Mouse (Mus musculus) testis, adult 2 months (tissue): Measurements from ENCODE around the gene Cdca4. TPM values are rescaled to one million over a fixed set of nuclear protein-coding genes. Genes with fewer than 3 reads are reported as not detected.

Experiments
- H3K27ac ChIP-seq: fragments of 200-500 bp; 2 replicates; pipeline ENCODE4 v1.5.1; 2012; ENCODE audit warnings: low read depth, low read length; ENCODE audit not compliant: control insufficient read depth, insufficient read depth
- H3K27me3 ChIP-seq: fragments of 200-500 bp; 2 replicates; pipeline ENCODE4 v1.6.1; 2012; ENCODE audit warnings: mild to moderate bottlenecking, low read length, moderate library complexity; ENCODE audit not compliant: control insufficient read depth, insufficient read depth
- H3K36me3 ChIP-seq: fragments of 200-500 bp; 2 replicates; pipeline ENCODE4 v1.6.1; 2012; ENCODE audit warnings: mild to moderate bottlenecking, low read length; ENCODE audit not compliant: control insufficient read depth, insufficient read depth
- H3K4me1 ChIP-seq: fragments of 200-500 bp; 2 replicates; pipeline ENCODE4 v1.6.1; 2012; ENCODE audit warnings: low read length; ENCODE audit not compliant: control insufficient read depth, insufficient read depth
- H3K4me3 ChIP-seq: fragments of 200-500 bp; 2 replicates; pipeline ENCODE4 v1.5.1; 2012; ENCODE audit warnings: low read depth, mild to moderate bottlenecking, low read length, moderate library complexity, mixed read lengths; ENCODE audit not compliant: control insufficient read depth
- CTCF ChIP-seq: fragments of 200-500 bp; IDR thresholded peaks from 2 replicates; pipeline ENCODE4 v1.5.1; 2012; ENCODE audit warnings: low read depth, mild to moderate bottlenecking, inconsistent platforms, low read length, moderate library complexity; ENCODE audit not compliant: control insufficient read depth, insufficient read depth, insufficient replicate concordance
- POLR2A ChIP-seq: fragments of 200-500 bp; IDR thresholded peaks from 2 replicates; pipeline ENCODE4 v1.6.1; 2012; ENCODE audit warnings: low read depth, mild to moderate bottlenecking, inconsistent platforms, low read length, moderate library complexity; ENCODE audit not compliant: control insufficient read depth
- polyA plus RNA-seq: library from polyadenylated mRNA; depleted of rRNA; stranded (reverse); fragments of >200 nt; gene quantifications from 2 replicates; pipeline ENCODE4 v1.2.3, GENCODE M21; 2012

The Cdca4 gene
- polyA plus RNA-seq, 1 experiment: 23.7 TPM

- no peaks in the 10 kb centered on the region; the same call in 1 of the 2 replicates for H3K36me3 ChIP-seq
These were observed 4.3 kb upstream of the Cdca4 start for GRCm38 (mm10) chr12:112833527-112833926.

DNA sequence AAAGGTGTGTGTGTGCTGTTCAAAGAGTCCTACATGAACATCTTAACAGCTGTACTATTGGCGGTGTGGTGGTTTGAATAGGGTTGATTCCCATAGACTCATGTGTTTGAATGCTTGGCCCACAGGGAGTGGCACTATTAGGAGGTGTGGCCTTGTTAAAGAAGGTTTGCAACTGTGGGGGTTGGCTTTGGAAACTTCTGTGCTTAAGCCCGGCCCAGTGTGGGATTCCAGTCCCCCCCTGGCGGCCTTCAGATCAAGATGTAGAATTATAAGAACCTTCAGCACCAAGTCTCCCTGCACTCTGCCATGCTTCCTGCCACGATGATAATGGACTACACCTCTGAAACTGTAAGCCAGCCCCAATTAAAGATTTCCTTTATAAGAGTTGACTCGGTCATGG lies 3.2 kb upstream of the Cdca4 start:
- TF ChIP-seq CTCF (no peak), POLR2A (no peak)
- no peak overlapping the region for H3K27ac ChIP-seq
- H3K4me3 ChIP-seq: no peak overlapping the region
- peaks cover 2% of the 10 kb centered on the region; the same call in 1 of the 2 replicates for H3K4me1 ChIP-seq
- H3K36me3 ChIP-seq: no peaks in the 10 kb centered on the region; the same call in 1 of the 2 replicates
- no peaks in the 10 kb centered on the region for H3K27me3 ChIP-seq

More at GRCm38 (mm10) chr12:112833527-112833926, 4.3 kb upstream of the Cdca4 start:
- no peaks in the 10 kb centered on the region for H3K4me1 ChIP-seq
- no peak overlapping the region for H3K4me3 ChIP-seq
- no peak for TF ChIP-seq CTCF
- TF ChIP-seq POLR2A: no peak
- H3K27ac ChIP-seq: no peak overlapping the region
- no peaks in the 10 kb centered on the region for H3K27me3 ChIP-seq

GRCm38 (mm10) chr12:112830570-112830969 lies 1.3 kb upstream of the Cdca4 start:
- TF ChIP-seq CTCF (no peak), POLR2A (no peak)
- no peaks in the 10 kb centered on the region for H3K27me3 ChIP-seq
- H3K4me3 ChIP-seq: peak overlapping the region; percentile 98
- H3K4me1 ChIP-seq: peaks cover 2% of the 10 kb centered on the region; the same call in 1 of the 2 replicates
- H3K36me3 ChIP-seq: no peaks in the 10 kb centered on the region; the same call in none of the 2 replicates
- no peak overlapping the region; the same call in 1 of the 2 replicates for H3K27ac ChIP-seq

GRCm38 (mm10) chr12:112830141-112830540 lies 918 bp upstream of the Cdca4 start:
- Histone ChIP-seq H3K27me3 (no peaks in the 10 kb centered on the region), H3K27ac (peak overlapping the region; percentile 98), H3K4me3 (peak overlapping the region; percentile 98), H3K4me1 (peaks cover 2% of the 10 kb centered on the region; the same call in 1 of the 2 replicates), H3K36me3 (no peaks in the 10 kb centered on the region; the same call in none of the 2 replicates)
- TF ChIP-seq CTCF (no peak), POLR2A (no peak)

DNA sequence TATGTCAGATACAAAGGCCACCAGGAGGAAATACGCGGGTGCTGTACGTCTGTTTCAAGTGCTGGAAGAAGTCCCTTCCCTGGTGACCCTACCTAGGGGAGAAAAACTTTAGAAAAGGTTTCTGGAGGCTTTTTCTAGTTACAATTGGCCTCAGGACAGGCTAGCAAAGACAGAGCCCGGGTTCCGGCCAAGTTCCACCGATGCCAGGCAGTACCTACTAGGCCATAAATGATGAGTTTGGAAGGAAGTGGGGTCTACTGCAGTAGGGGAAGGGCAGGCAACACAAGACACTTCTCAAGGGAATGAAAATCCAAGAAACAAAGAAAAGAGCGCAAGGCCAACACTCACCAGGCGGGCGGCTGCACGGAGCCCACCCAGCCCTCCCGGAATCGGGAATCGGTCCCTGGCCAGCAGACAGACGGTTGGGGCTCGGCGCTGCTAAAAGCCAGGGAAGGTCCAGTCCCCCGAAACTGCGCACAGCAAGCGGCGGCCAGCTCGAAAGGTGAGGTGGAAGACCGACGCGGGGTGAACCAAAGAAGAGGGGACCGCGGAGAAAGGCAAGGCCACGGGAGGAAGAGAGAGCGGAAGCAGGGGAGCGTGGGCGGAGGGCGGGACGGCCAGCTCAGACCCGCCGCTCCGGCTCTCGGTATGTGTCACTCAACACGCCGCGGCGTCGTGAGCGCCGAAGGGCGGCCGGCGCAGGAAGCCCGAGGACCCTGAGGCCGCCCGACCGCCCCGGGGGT lies 551 bp downstream of the Cdca4 start:
- H3K27ac ChIP-seq: peak overlapping the region; percentile 99
- H3K27me3 ChIP-seq: no peaks in the 10 kb centered on the region
- peaks cover 2% of the 10 kb centered on the region for H3K36me3 ChIP-seq
- peak overlapping the region; percentile 99 for H3K4me3 ChIP-seq
- H3K4me1 ChIP-seq: peaks cover 2% of the 10 kb centered on the region; the same call in 1 of the 2 replicates
- TF ChIP-seq POLR2A (0 out of 2 replicates have a peak, but pooled peaks have one; percentile 57), CTCF (no peak)

GRCm38 (mm10) chr12:112825901-112826300 lies 3.3 kb downstream of the Cdca4 start:
- Histone ChIP-seq H3K36me3 (peaks cover 7% of the 10 kb centered on the region), H3K4me1 (peaks cover 7% of the 10 kb centered on the region), H3K27ac (no peak overlapping the region), H3K4me3 (no peak overlapping the region), H3K27me3 (no peaks in the 10 kb centered on the region)
- TF ChIP-seq CTCF (no peak), POLR2A (no peak)

DNA sequence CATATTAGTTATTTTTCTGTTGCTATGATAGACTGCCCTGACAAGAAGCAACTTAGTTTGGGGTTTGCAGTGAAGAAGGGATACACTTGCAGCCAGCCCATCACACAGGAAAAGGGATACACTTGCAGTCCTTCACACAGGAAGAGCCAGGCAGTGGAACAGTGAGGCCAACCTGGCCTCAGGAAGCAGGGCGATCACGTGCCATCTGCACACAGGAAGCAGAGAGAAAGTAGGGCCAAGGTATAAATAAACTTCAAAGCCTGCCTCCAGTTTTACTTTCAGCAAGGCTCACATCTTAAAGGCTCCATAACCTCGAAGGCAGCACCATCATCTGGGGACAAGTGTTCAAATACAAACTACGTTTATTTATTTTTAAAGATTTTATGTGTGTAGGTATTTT lies 6.0 kb downstream of the Cdca4 start:
- TF ChIP-seq CTCF (no peak), POLR2A (no peak)
- Histone ChIP-seq H3K36me3 (peaks cover 7% of the 10 kb centered on the region), H3K27me3 (no peaks in the 10 kb centered on the region), H3K27ac (no peak overlapping the region), H3K4me1 (peaks cover 7% of the 10 kb centered on the region), H3K4me3 (no peak overlapping the region)

- no peak overlapping the region for H3K4me3 ChIP-seq
- peaks cover 7% of the 10 kb centered on the region for H3K36me3 ChIP-seq
- H3K27ac ChIP-seq: no peak overlapping the region
- TF ChIP-seq CTCF: no peak
- no peak for TF ChIP-seq POLR2A
- peaks cover 4% of the 10 kb centered on the region for H3K4me1 ChIP-seq
- no peaks in the 10 kb centered on the region for H3K27me3 ChIP-seq
These were observed 6.5 kb downstream of the Cdca4 start for GRCm38 (mm10) chr12:112822676-112823075.
